Mouse (Mus musculus): ENCODE data around the gene Pik3r2. TPM values are rescaled to one million over a fixed set of nuclear protein-coding genes. Genes with fewer than 3 reads are reported as not detected.

The Pik3r2 gene
- total and polyA plus RNA-seq, 3 experiments = 23.7 to 37.8 TPM; not detected in 1

DNA sequence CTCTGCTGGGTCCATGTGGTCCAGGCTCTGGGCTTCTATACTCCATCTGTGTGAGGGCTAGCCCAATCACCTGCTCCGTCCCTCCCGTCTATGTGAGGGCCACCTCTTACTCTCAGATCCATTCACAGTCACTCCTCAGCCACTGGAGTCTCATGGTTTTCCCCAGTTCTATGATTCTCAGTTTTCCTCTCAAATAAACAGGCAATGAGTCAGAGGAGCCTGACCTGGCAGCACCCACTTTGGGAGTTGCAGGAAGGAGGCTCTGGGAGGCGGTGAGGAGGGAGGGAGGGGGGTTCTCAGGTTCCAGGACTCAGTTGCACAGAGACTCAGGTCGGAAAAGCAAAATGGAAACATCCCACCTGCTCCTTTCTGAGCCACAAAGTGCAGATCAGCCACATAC lies 36.4 kb upstream of the Pik3r2 start:
- Histone ChIP-seq H3K4me1 (ENCODE audit: control insufficient read depth in 1 of 2, insufficient read depth in 2 of 2, low read length in 2 of 2) (peaks cover 3 to 5% of the 10 kb centered on the region in 2 experiments; a peak in 2 of 4 replicates), H3K79me2 (ENCODE audit: control insufficient read depth, insufficient read depth, low read length, poor library complexity) (no peaks in the 10 kb centered on the region), H3K9me3 (replicated peaks; ENCODE audit: insufficient read depth, low read length) (no peaks in the 10 kb centered on the region), H3K27ac (ENCODE audit: control insufficient read depth, low read depth, low read length) (no peak overlapping the region), H3K9ac (ENCODE audit: control insufficient read depth, low read depth, low read length, poor library complexity, severe bottlenecking) (no peak overlapping the region), H3K27me3 (ENCODE audit: control insufficient read depth in 1 of 2, insufficient read depth in 2 of 2, low read length in 2 of 2) (no peaks in the 10 kb centered on the region), H3K4me3 (ENCODE audit: control insufficient read depth in 1 of 2, insufficient read depth in 1 of 2, low read depth in 2 of 2, low read length in 2 of 2) (no peak overlapping the region), H3K36me3 (ENCODE audit: control insufficient read depth in 1 of 2, insufficient read depth in 2 of 2, low read length in 2 of 2) (no peaks in the 10 kb centered on the region)
- no peak for DNase-seq (ENCODE audit: low read depth, low spot score)
- no peak for TF ChIP-seq MXI1 (IDR thresholded peaks at IDR 0.05; ENCODE audit: low read depth, low read length)
- TF ChIP-seq MYB (IDR thresholded peaks at IDR 0.05; ENCODE audit: low read depth, low read length) = no peak
- TF ChIP-seq EP300 (IDR thresholded peaks at IDR 0.05; ENCODE audit: low read depth in 1 of 2, low read length in 2 of 2) = no peak
- no peak for TF ChIP-seq GATA1 (IDR thresholded peaks at IDR 0.05; ENCODE audit: low read depth, low read length)
- no peak for TF ChIP-seq NELFE (IDR thresholded peaks at IDR 0.05; ENCODE audit: low read depth, low read length)
- TF ChIP-seq KAT2A (conservative IDR thresholded peaks at IDR 0.05; ENCODE audit: low read depth, low read length) = no peak
- no peak for TF ChIP-seq ZMIZ1 (IDR thresholded peaks at IDR 0.05; ENCODE audit: low read depth, low read length)
- TF ChIP-seq MYC (IDR thresholded peaks at IDR 0.05; ENCODE audit: low read depth, low read length) = no peak
- TF ChIP-seq SMC3 (IDR thresholded peaks at IDR 0.05; ENCODE audit: low read depth, low read length) = no peak
- no peak for TF ChIP-seq POLR2A (IDR thresholded peaks at IDR 0.05; ENCODE audit: control insufficient read depth in 1 of 2, insufficient read depth in 1 of 2, low read depth in 1 of 2, low read length in 2 of 2, poor library complexity in 1 of 2)

DNA sequence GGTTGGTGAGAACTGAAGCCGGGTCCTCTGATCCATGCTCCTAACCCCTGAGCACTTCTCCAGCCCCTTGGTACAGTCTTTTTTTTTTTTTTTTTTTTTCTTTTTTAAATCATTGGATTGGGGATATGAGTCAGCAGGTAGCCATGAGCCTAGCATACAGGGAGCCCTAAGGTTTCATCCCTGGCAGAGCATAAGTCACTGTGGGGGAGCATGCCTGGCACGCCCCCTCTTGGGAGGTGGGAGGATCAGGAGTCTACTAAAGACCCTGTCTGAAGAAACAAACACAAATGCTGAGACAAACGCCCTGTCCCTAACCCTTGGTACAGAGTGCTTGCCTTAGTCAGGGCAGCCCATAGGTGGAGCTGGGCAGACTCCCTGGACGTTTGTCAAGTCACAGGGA lies 35.5 kb upstream of the Pik3r2 start:
- H3K4me3 ChIP-seq (ENCODE audit: control insufficient read depth in 1 of 2, insufficient read depth in 1 of 2, low read depth in 2 of 2, low read length in 2 of 2) = no peak overlapping the region
- no peak overlapping the region for H3K9ac ChIP-seq (ENCODE audit: control insufficient read depth, low read depth, low read length, poor library complexity, severe bottlenecking)
- no peaks in the 10 kb centered on the region for H3K9me3 ChIP-seq (replicated peaks; ENCODE audit: insufficient read depth, low read length)
- H3K4me1 ChIP-seq (ENCODE audit: control insufficient read depth in 1 of 2, insufficient read depth in 2 of 2, low read length in 2 of 2) = peaks cover 0 to 6% of the 10 kb centered on the region in 2 experiments; a peak in 1 of 4 replicates
- no peak overlapping the region for H3K27ac ChIP-seq (ENCODE audit: control insufficient read depth, low read depth, low read length)
- no peaks in the 10 kb centered on the region for H3K36me3 ChIP-seq (ENCODE audit: control insufficient read depth in 1 of 2, insufficient read depth in 2 of 2, low read length in 2 of 2)
- H3K79me2 ChIP-seq (ENCODE audit: control insufficient read depth, insufficient read depth, low read length, poor library complexity) = no peaks in the 10 kb centered on the region
- no peaks in the 10 kb centered on the region for H3K27me3 ChIP-seq (ENCODE audit: control insufficient read depth in 1 of 2, insufficient read depth in 2 of 2, low read length in 2 of 2)
- no peak for DNase-seq (ENCODE audit: low read depth, low spot score)
- TF ChIP-seq MAZ (IDR thresholded peaks at IDR 0.05; ENCODE audit: low read depth, low read length) (no peak), RCOR1 (IDR thresholded peaks at IDR 0.05; ENCODE audit: low read depth, low read length) (no peak), RAD21 (IDR thresholded peaks at IDR 0.05; ENCODE audit: low read depth, low read length) (no peak), POLR2AphosphoS2 (IDR thresholded peaks at IDR 0.05; ENCODE audit: low read length) (no peak)

DNA sequence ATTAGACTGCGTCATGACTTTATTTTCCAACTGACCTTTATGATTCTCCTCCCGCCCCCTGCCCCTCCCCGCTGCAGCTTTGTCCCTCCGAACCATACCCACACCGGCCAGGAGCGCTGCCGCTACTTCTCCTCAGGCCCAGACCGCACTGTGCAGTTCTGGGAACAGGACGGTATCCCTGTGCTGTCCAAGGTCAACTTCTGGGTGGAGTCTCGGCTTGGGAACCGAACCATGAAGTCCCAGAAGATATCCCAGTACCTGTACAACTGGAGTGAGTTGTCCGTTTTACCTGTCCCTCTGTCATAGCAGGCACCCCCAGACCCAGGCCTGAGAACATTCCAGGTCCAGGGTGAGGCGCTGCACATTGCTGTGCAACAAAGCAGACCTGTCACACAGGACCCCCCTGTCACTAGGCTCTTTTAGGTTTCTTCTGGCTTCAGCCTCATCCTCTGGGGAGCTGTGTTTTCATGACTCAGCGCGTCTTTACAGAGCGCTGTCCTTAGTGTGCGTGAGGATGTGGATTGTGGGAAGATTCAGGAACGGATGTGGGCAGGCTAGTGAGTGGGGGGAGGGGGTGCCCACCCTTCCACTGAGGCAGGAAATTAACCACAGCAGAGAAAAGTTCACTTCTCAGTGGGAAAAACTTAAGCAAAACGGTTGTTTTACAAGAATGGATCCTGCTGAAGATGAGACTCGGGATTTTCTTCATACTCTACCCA lies 34.6 kb upstream of the Pik3r2 start:
- Histone ChIP-seq H3K4me1 (ENCODE audit: control insufficient read depth in 1 of 2, insufficient read depth in 2 of 2, low read length in 2 of 2) (peaks cover 0 to 10% of the 10 kb centered on the region in 2 experiments; a peak in 1 of 4 replicates), H3K27me3 (ENCODE audit: control insufficient read depth in 1 of 2, insufficient read depth in 2 of 2, low read length in 2 of 2) (no peaks in the 10 kb centered on the region), H3K27ac (ENCODE audit: control insufficient read depth, low read depth, low read length) (no peak overlapping the region), H3K4me3 (ENCODE audit: control insufficient read depth in 1 of 2, insufficient read depth in 1 of 2, low read depth in 2 of 2, low read length in 2 of 2) (no peak overlapping the region), H3K36me3 (ENCODE audit: control insufficient read depth in 1 of 2, insufficient read depth in 2 of 2, low read length in 2 of 2) (no peaks in the 10 kb centered on the region), H3K9me3 (replicated peaks; ENCODE audit: insufficient read depth, low read length) (no peaks in the 10 kb centered on the region), H3K9ac (ENCODE audit: control insufficient read depth, low read depth, low read length, poor library complexity, severe bottlenecking) (no peak overlapping the region), H3K79me2 (ENCODE audit: control insufficient read depth, insufficient read depth, low read length, poor library complexity) (no peaks in the 10 kb centered on the region)
- TF ChIP-seq SMC3 (IDR thresholded peaks at IDR 0.05; ENCODE audit: low read depth, low read length) (no peak), ZKSCAN1 (IDR thresholded peaks at IDR 0.05; ENCODE audit: low read depth, low read length) (no peak), EP300 (IDR thresholded peaks at IDR 0.05; ENCODE audit: low read depth in 1 of 2, low read length in 2 of 2) (no peak), UBTF (IDR thresholded peaks at IDR 0.05; ENCODE audit: borderline replicate concordance, insufficient read depth, low read depth, low read length) (no peak), ZNF384 (IDR thresholded peaks at IDR 0.05; ENCODE audit: low read depth, low read length) (no peak), MAZ (IDR thresholded peaks at IDR 0.05; ENCODE audit: low read depth, low read length) (no peak), MAX (IDR thresholded peaks at IDR 0.05; ENCODE audit: low read length) (no peak), KAT2A (conservative IDR thresholded peaks at IDR 0.05; ENCODE audit: low read depth, low read length) (no peak), USF2 (IDR thresholded peaks at IDR 0.05; ENCODE audit: borderline replicate concordance in 1 of 2, insufficient read depth in 1 of 2, low read depth in 1 of 2, low read length in 2 of 2) (no peak), E2F4 (IDR thresholded peaks at IDR 0.05; ENCODE audit: borderline replicate concordance, low read depth, low read length) (no peak), JUND (IDR thresholded peaks at IDR 0.05; ENCODE audit: low read depth, low read length) (no peak), MXI1 (IDR thresholded peaks at IDR 0.05; ENCODE audit: low read depth, low read length) (no peak), MYC (IDR thresholded peaks at IDR 0.05; ENCODE audit: low read depth, low read length) (no peak), GABPA (IDR thresholded peaks at IDR 0.05; ENCODE audit: low read depth, low read length) (no peak)
- DNase-seq (ENCODE audit: low read depth, low spot score) = no peak
